Mouse (Mus musculus) G1E (cell line): ENCODE data around the gene Htr2b.

ENCODE experiments used
- CTCF ChIP-seq: IDR thresholded peaks from 2 replicates; pipeline ENCODE4 v1.5.1; 2012; ENCODE audit warnings: low read depth, low read length, inconsistent platforms, mixed read lengths
- GATA1 ChIP-seq: IDR thresholded peaks from 2 replicates; pipeline ENCODE4 v1.6.1; 2012; ENCODE audit warnings: borderline replicate concordance, low read length, inconsistent platforms, mixed read lengths
- GATA2 ChIP-seq: IDR thresholded peaks from 2 replicates; pipeline ENCODE4 v1.6.1; 2012; ENCODE audit warnings: low read depth, low read length, inconsistent platforms, borderline replicate concordance
- POLR2AphosphoS5 ChIP-seq: IDR thresholded peaks from 2 replicates; pipeline ENCODE4 v1.6.1; 2012; ENCODE audit warnings: low read depth, low read length, inconsistent platforms; ENCODE audit not compliant: insufficient replicate concordance
- TAL1 ChIP-seq: conservative IDR thresholded peaks from 2 replicates; pipeline ENCODE4 v1.6.1; 2012; ENCODE audit warnings: low read depth, low read length, inconsistent platforms, mixed read lengths

- no peak for TF ChIP-seq CTCF
- TF ChIP-seq GATA1: no peak
- no peak for TF ChIP-seq POLR2AphosphoS5
- no peak for TF ChIP-seq TAL1
- TF ChIP-seq GATA2: no peak
These were observed 39.6 kb upstream of the Htr2b start for GRCm38 (mm10) chr1:86151376-86151775.
